Mouse (Mus musculus) small intestine, adult 2 months (tissue): Measurements from ENCODE around the gene Flrt3. TPM values are rescaled to one million over a fixed set of nuclear protein-coding genes. Genes with fewer than 3 reads are reported as not detected.

ENCODE experiments used
- H3K27ac ChIP-seq: fragments of 200-500 bp; 2 replicates; pipeline ENCODE4 v1.5.1; 2012; ENCODE audit warnings: low read depth, low read length, control low read depth, inconsistent platforms; ENCODE audit not compliant: insufficient read depth
- H3K27me3 ChIP-seq: fragments of 200-500 bp; 2 replicates; pipeline ENCODE4 v1.6.1; 2012; ENCODE audit warnings: mild to moderate bottlenecking, moderate library complexity, low read length, inconsistent platforms; ENCODE audit not compliant: control insufficient read depth, insufficient read depth
- H3K36me3 ChIP-seq: fragments of 200-500 bp; 2 replicates; pipeline ENCODE4 v1.6.1; 2012; ENCODE audit warnings: mild to moderate bottlenecking, low read length, control low read depth, inconsistent platforms; ENCODE audit not compliant: control insufficient read depth, insufficient read depth
- H3K4me1 ChIP-seq: fragments of 200-500 bp; 2 replicates; pipeline ENCODE4 v1.6.1; 2012; ENCODE audit warnings: low read length, inconsistent platforms, mixed read lengths; ENCODE audit not compliant: control insufficient read depth, insufficient read depth, insufficient read length
- H3K4me3 ChIP-seq: fragments of 200-500 bp; 2 replicates; pipeline ENCODE4 v1.5.1; 2012; ENCODE audit warnings: low read depth, mild to moderate bottlenecking, control low read depth, inconsistent platforms, low read length, moderate library complexity
- CTCF ChIP-seq: fragments of 200-500 bp; IDR thresholded peaks from 2 replicates; pipeline ENCODE4 v1.5.1; 2012; ENCODE audit warnings: low read depth, mild to moderate bottlenecking, control low read depth, inconsistent platforms, low read length, moderate library complexity, mixed read lengths; ENCODE audit not compliant: insufficient replicate concordance, insufficient read length; ENCODE audit errors: extremely low read depth
- POLR2A ChIP-seq: fragments of 200-500 bp; IDR thresholded peaks from 2 replicates; pipeline ENCODE4 v1.6.1; 2012; ENCODE audit warnings: low read depth, mild to moderate bottlenecking, control low read depth, inconsistent platforms, low read length, moderate library complexity
- WGBS: fragments of 180-500 bp; shearing (Covaris S2); methylation state at CpG from one replicate; pipeline ENCODE4 v1.1.7; 2018; 5-methylcytosine and 5-hydroxymethylcytosine counted together
- polyA plus RNA-seq: library from polyadenylated mRNA; depleted of rRNA; stranded (reverse); fragments of >200 nt; gene quantifications from 2 replicates; pipeline ENCODE4 v1.2.3, GENCODE M21; 2012

The Flrt3 gene
- polyA plus RNA-seq, 1 experiment = 2.0 TPM

GRCm38 (mm10) chr2:140653978-140654377, 17.3 kb downstream of the Flrt3 start:
- peaks cover 5% of the 10 kb centered on the region; the same call in 1 of the 2 replicates for H3K36me3 ChIP-seq
- H3K4me1 ChIP-seq = no peaks in the 10 kb centered on the region
- H3K4me3 ChIP-seq = no peak overlapping the region
- TF ChIP-seq CTCF (no peak), POLR2A (no peak)
- WGBS = 85% methylated on average over 2 of the region's 2 CpGs
- H3K27ac ChIP-seq = no peak overlapping the region
- no peaks in the 10 kb centered on the region for H3K27me3 ChIP-seq

DNA sequence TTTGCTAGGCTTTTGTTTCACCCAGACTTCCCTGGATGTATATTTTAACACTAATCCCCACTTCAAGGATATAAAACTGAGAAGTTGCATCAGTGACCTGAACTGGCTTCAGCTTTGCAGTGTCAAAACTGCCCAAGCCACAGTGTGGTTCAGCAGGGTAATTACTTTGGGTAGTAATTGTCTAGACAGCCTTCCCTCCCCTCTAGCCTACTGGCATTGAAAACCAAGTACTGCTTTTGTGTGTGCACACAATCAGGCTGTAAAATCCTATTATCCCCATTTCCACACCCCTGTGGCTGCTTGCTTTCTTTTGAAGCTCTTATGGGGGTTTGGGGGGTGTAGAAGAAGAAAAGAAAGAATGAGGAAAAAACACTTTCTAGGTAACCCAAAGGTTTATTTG, 17.8 kb downstream of the Flrt3 start:
- Histone ChIP-seq H3K36me3 (0 out of 2 replicates have a peak, but pooled peaks cover 2% of the 10 kb centered on the region), H3K27me3 (no peaks in the 10 kb centered on the region), H3K4me1 (no peaks in the 10 kb centered on the region), H3K27ac (no peak overlapping the region), H3K4me3 (no peak overlapping the region)
- no peak for TF ChIP-seq POLR2A
- TF ChIP-seq CTCF = no peak

GRCm38 (mm10) chr2:140621730-140622337, 49.4 kb downstream of the Flrt3 start:
- no peak for TF ChIP-seq POLR2A
- no peak for TF ChIP-seq CTCF
- Histone ChIP-seq H3K27me3 (no peaks in the 10 kb centered on the region), H3K4me1 (no peaks in the 10 kb centered on the region), H3K4me3 (no peak overlapping the region), H3K27ac (no peak overlapping the region), H3K36me3 (no peaks in the 10 kb centered on the region)
- whole genome bisulfite sequencing = 47% methylated on average over 2 of the region's 2 CpGs

- Histone ChIP-seq H3K27me3 (no peaks in the 10 kb centered on the region), H3K4me1 (no peaks in the 10 kb centered on the region), H3K36me3 (no peaks in the 10 kb centered on the region), H3K27ac (no peak overlapping the region), H3K4me3 (no peak overlapping the region)
- WGBS = 70% methylated on average over 2 of the region's 2 CpGs
- TF ChIP-seq CTCF (no peak), POLR2A (no peak)
Measured at GRCm38 (mm10) chr2:140615451-140615850, 55.8 kb downstream of the Flrt3 start.
